Mouse (Mus musculus): ENCODE data around the gene Pikfyve. TPM values are rescaled to one million over a fixed set of nuclear protein-coding genes. Genes with fewer than 3 reads are reported as not detected.

The Pikfyve gene
- polyA plus RNA-seq, 1 experiment = 0.92 TPM

GRCm38 (mm10) chr1:65237712-65238111 lies 51.2 kb downstream of the Pikfyve start:
- Histone ChIP-seq H3K36me3 (ENCODE audit: control insufficient read depth) (peaks cover 27% of the 10 kb centered on the region), H3K4me1 (ENCODE audit: control insufficient read depth) (no peaks in the 10 kb centered on the region), H3K9me3 (ENCODE audit: control insufficient read depth, low read length) (no peaks in the 10 kb centered on the region), H3K27me3 (ENCODE audit: control insufficient read depth) (no peaks in the 10 kb centered on the region), H3K4me3 (replicated peaks) (no peak overlapping the region)
- TF ChIP-seq GATA1 (IDR thresholded peaks at IDR 0.05; ENCODE audit: low read length) (no peak), TAL1 (IDR thresholded peaks at IDR 0.05; ENCODE audit: low read length) (no peak)

- H3K36me3 ChIP-seq (ENCODE audit: control insufficient read depth) = peaks cover 23% of the 10 kb centered on the region
- H3K4me1 ChIP-seq (ENCODE audit: control insufficient read depth) = no peaks in the 10 kb centered on the region
- no peak for TF ChIP-seq TAL1 (IDR thresholded peaks at IDR 0.05; ENCODE audit: low read length)
- TF ChIP-seq GATA1 (IDR thresholded peaks at IDR 0.05; ENCODE audit: low read length) = no peak
- no peak overlapping the region for H3K4me3 ChIP-seq (replicated peaks)
- no peaks in the 10 kb centered on the region for H3K9me3 ChIP-seq (ENCODE audit: control insufficient read depth, low read length)
- no peaks in the 10 kb centered on the region for H3K27me3 ChIP-seq (ENCODE audit: control insufficient read depth)
These were observed 59.2 kb downstream of the Pikfyve start for GRCm38 (mm10) chr1:65245637-65246036.

- Histone ChIP-seq H3K36me3 (ENCODE audit: control insufficient read depth) (peaks cover 8% of the 10 kb centered on the region), H3K4me3 (replicated peaks) (no peak overlapping the region), H3K4me1 (ENCODE audit: control insufficient read depth) (no peaks in the 10 kb centered on the region), H3K9me3 (ENCODE audit: control insufficient read depth, low read length) (no peaks in the 10 kb centered on the region), H3K27me3 (ENCODE audit: control insufficient read depth) (no peaks in the 10 kb centered on the region)
- TF ChIP-seq TAL1 (IDR thresholded peaks at IDR 0.05; ENCODE audit: low read length) = no peak
- TF ChIP-seq GATA1 (IDR thresholded peaks at IDR 0.05; ENCODE audit: low read length) = no peak
These were observed 94.0 kb downstream of the Pikfyve start for GRCm38 (mm10) chr1:65280461-65280860.

- H3K36me3 ChIP-seq (ENCODE audit: control insufficient read depth) = peaks cover 5% of the 10 kb centered on the region
- no peaks in the 10 kb centered on the region for H3K9me3 ChIP-seq (ENCODE audit: control insufficient read depth, low read length)
- H3K4me3 ChIP-seq (replicated peaks) = no peak within 1 kb of the TSS
- H3K4me1 ChIP-seq (ENCODE audit: control insufficient read depth) = no peaks in the 10 kb centered on the region
- TF ChIP-seq TAL1 (IDR thresholded peaks at IDR 0.05; ENCODE audit: low read length) (no peak), GATA1 (IDR thresholded peaks at IDR 0.05; ENCODE audit: low read length) (no peak)
- no peaks in the 10 kb centered on the region for H3K27me3 ChIP-seq (ENCODE audit: control insufficient read depth)
These were observed 95.3 kb downstream of the Pikfyve start, which contains the start of gene Pth2r for GRCm38 (mm10) chr1:65281756-65282155. Gene Pth2r, plus strand, starts transcription at chr1:65282056.

- no peaks in the 10 kb centered on the region for H3K4me1 ChIP-seq (ENCODE audit: control insufficient read depth)
- no peaks in the 10 kb centered on the region for H3K27me3 ChIP-seq (ENCODE audit: control insufficient read depth)
- TF ChIP-seq TAL1 (IDR thresholded peaks at IDR 0.05; ENCODE audit: low read length) (no peak), GATA1 (IDR thresholded peaks at IDR 0.05; ENCODE audit: low read length) (no peak)
- H3K9me3 ChIP-seq (ENCODE audit: control insufficient read depth, low read length) = no peaks in the 10 kb centered on the region
- H3K4me3 ChIP-seq (replicated peaks) = no peak overlapping the region
- peaks cover 1% of the 10 kb centered on the region for H3K36me3 ChIP-seq (ENCODE audit: control insufficient read depth)
These were observed 96.3 kb downstream of the Pikfyve start for GRCm38 (mm10) chr1:65282766-65283165.

- H3K4me3 ChIP-seq (replicated peaks) = no peak overlapping the region
- no peaks in the 10 kb centered on the region for H3K4me1 ChIP-seq (ENCODE audit: control insufficient read depth)
- H3K27me3 ChIP-seq (ENCODE audit: control insufficient read depth) = peaks cover 9% of the 10 kb centered on the region
- no peak for TF ChIP-seq TAL1 (IDR thresholded peaks at IDR 0.05; ENCODE audit: low read length)
- no peak for TF ChIP-seq GATA1 (IDR thresholded peaks at IDR 0.05; ENCODE audit: low read length)
- no peaks in the 10 kb centered on the region for H3K36me3 ChIP-seq (ENCODE audit: control insufficient read depth)
- no peaks in the 10 kb centered on the region for H3K9me3 ChIP-seq (ENCODE audit: control insufficient read depth, low read length)
These were observed 122.0 kb downstream of the Pikfyve start for GRCm38 (mm10) chr1:65308476-65308875.

GRCm38 (mm10) chr1:65311214-65311933 lies 124.9 kb downstream of the Pikfyve start:
- no peaks in the 10 kb centered on the region for H3K9me3 ChIP-seq (ENCODE audit: control insufficient read depth, low read length)
- H3K4me1 ChIP-seq (ENCODE audit: control insufficient read depth) = no peaks in the 10 kb centered on the region
- no peak overlapping the region for H3K4me3 ChIP-seq (replicated peaks)
- TF ChIP-seq TAL1 (IDR thresholded peaks at IDR 0.05; ENCODE audit: low read length) (no peak), GATA1 (IDR thresholded peaks at IDR 0.05; ENCODE audit: low read length) (no peak)
- peaks cover 9% of the 10 kb centered on the region for H3K27me3 ChIP-seq (ENCODE audit: control insufficient read depth)
- H3K36me3 ChIP-seq (ENCODE audit: control insufficient read depth) = no peaks in the 10 kb centered on the region

- no peaks in the 10 kb centered on the region for H3K36me3 ChIP-seq (ENCODE audit: control insufficient read depth)
- H3K4me3 ChIP-seq (replicated peaks) = no peak overlapping the region
- H3K9me3 ChIP-seq (ENCODE audit: control insufficient read depth, low read length) = no peaks in the 10 kb centered on the region
- H3K4me1 ChIP-seq (ENCODE audit: control insufficient read depth) = no peaks in the 10 kb centered on the region
- peaks cover 9% of the 10 kb centered on the region for H3K27me3 ChIP-seq (ENCODE audit: control insufficient read depth)
- TF ChIP-seq TAL1 (IDR thresholded peaks at IDR 0.05; ENCODE audit: low read length) = no peak
- TF ChIP-seq GATA1 (IDR thresholded peaks at IDR 0.05; ENCODE audit: low read length) = no peak
These were observed 125.6 kb downstream of the Pikfyve start for GRCm38 (mm10) chr1:65312118-65312517.

- H3K4me3 ChIP-seq (replicated peaks) = no peak overlapping the region
- H3K4me1 ChIP-seq (ENCODE audit: control insufficient read depth) = no peaks in the 10 kb centered on the region
- H3K9me3 ChIP-seq (ENCODE audit: control insufficient read depth, low read length) = no peaks in the 10 kb centered on the region
- TF ChIP-seq TAL1 (IDR thresholded peaks at IDR 0.05; ENCODE audit: low read length) (no peak), GATA1 (IDR thresholded peaks at IDR 0.05; ENCODE audit: low read length) (no peak)
- H3K36me3 ChIP-seq (ENCODE audit: control insufficient read depth) = no peaks in the 10 kb centered on the region
- H3K27me3 ChIP-seq (ENCODE audit: control insufficient read depth) = peaks cover 9% of the 10 kb centered on the region
These were observed 126.4 kb downstream of the Pikfyve start for GRCm38 (mm10) chr1:65312896-65313295.

All from erythroblast, embryonic 14.5 days (primary cell).